Mouse (Mus musculus): Measurements from ENCODE around the gene Prune1.

GRCm38 (mm10) chr3:95286510-95286909, 4.6 kb upstream of the Prune1 start:
- TF ChIP-seq CTCF (conservative IDR thresholded peaks at IDR 0.05; ENCODE audit: low read length): no peak
- no peak for TF ChIP-seq POU5F1 (IDR thresholded peaks at IDR 0.05; ENCODE audit: borderline replicate concordance, low read length)

Measured in E14TG2a.4 (cell line).